Mouse (Mus musculus): ENCODE measurements around the gene Mtmr3.
A peak's percentile ranks its signal among the peaks of the same experiment; 100 is the strongest.

Mtmr3 gene

GRCm38 (mm10) chr11:4594608-4595500 is at the start of gene Mtmr3:
Mtmr3 (minus strand) TSS chr11:4594863.
- peak; percentile 95 to 97 for DNase-seq (ENCODE audit: low spot score in 2 of 2)

- DNase-seq (ENCODE audit: low spot score in 2 of 2), result no peak
Measured at GRCm38 (mm10) chr11:4643722-4644121, 49.1 kb upstream of the Mtmr3 start.

- DNase-seq (ENCODE audit: low spot score in 2 of 2), result no peak
Measured at GRCm38 (mm10) chr11:4641185-4641584, 46.5 kb upstream of the Mtmr3 start.

GRCm38 (mm10) chr11:4638261-4638660 is 43.6 kb upstream of the Mtmr3 start:
- peak in 1 of 2 experiments; percentile 10 for DNase-seq (ENCODE audit: low spot score in 2 of 2)

- DNase-seq (ENCODE audit: low spot score in 2 of 2), result peak; percentile 84 to 88
Measured at GRCm38 (mm10) chr11:4637534-4638234, 43.0 kb upstream of the Mtmr3 start, which contains the start of gene Ascc2. Ascc2 (plus strand) TSS chr11:4637747.

- DNase-seq (ENCODE audit: low spot score in 2 of 2), result no peak
Measured at GRCm38 (mm10) chr11:4636782-4637342, 42.2 kb upstream of the Mtmr3 start.

- DNase-seq (ENCODE audit: low spot score in 2 of 2), result no peak
Measured at GRCm38 (mm10) chr11:4634395-4634794, 39.7 kb upstream of the Mtmr3 start.

- no peak for DNase-seq (ENCODE audit: low spot score in 2 of 2)
Measured at GRCm38 (mm10) chr11:4633420-4633819, 38.8 kb upstream of the Mtmr3 start.

GRCm38 (mm10) chr11:4629861-4630280 is 35.2 kb upstream of the Mtmr3 start:
- DNase-seq (ENCODE audit: low spot score in 2 of 2), result no peak

- no peak for DNase-seq (ENCODE audit: low spot score in 2 of 2)
Measured at GRCm38 (mm10) chr11:4627636-4628035, 33.0 kb upstream of the Mtmr3 start.

GRCm38 (mm10) chr11:4625931-4626330 is 31.3 kb upstream of the Mtmr3 start:
- DNase-seq (ENCODE audit: low spot score in 2 of 2), result no peak

GRCm38 (mm10) chr11:4622997-4623396 is 28.3 kb upstream of the Mtmr3 start:
- no peak for DNase-seq (ENCODE audit: low spot score in 2 of 2)

GRCm38 (mm10) chr11:4622442-4622986 is 27.9 kb upstream of the Mtmr3 start:
- DNase-seq (ENCODE audit: low spot score in 2 of 2), result no peak

GRCm38 (mm10) chr11:4621866-4622265 is 27.2 kb upstream of the Mtmr3 start:
- DNase-seq (ENCODE audit: low spot score in 2 of 2), result no peak

- no peak for DNase-seq (ENCODE audit: low spot score in 2 of 2)
Measured at GRCm38 (mm10) chr11:4620501-4621108, 25.9 kb upstream of the Mtmr3 start.

- no peak for DNase-seq (ENCODE audit: low spot score in 2 of 2)
Measured at GRCm38 (mm10) chr11:4620017-4620485, 25.4 kb upstream of the Mtmr3 start, which contains the start of gene Gm11032. Gm11032 (plus strand) TSS chr11:4620067.

- DNase-seq (ENCODE audit: low spot score in 2 of 2), result no peak
Measured at GRCm38 (mm10) chr11:4611904-4612303, 17.2 kb upstream of the Mtmr3 start.

GRCm38 (mm10) chr11:4606541-4606940 is 11.9 kb upstream of the Mtmr3 start:
- no peak for DNase-seq (ENCODE audit: low spot score in 2 of 2)

GRCm38 (mm10) chr11:4605414-4605813 is 10.8 kb upstream of the Mtmr3 start:
- DNase-seq (ENCODE audit: low spot score in 2 of 2), result peak; percentile 30 to 81

GRCm38 (mm10) chr11:4604441-4604840 is 9.8 kb upstream of the Mtmr3 start:
- DNase-seq (ENCODE audit: low spot score in 2 of 2), result no peak

GRCm38 (mm10) chr11:4602691-4603441 is 8.2 kb upstream of the Mtmr3 start:
- peak in 1 of 2 experiments; percentile 13 for DNase-seq (ENCODE audit: low spot score in 2 of 2)

Measured in natural killer cell, adult 2 months (primary cell).